Mouse (Mus musculus) thymus, adult 18-20 months (tissue): Measurements from ENCODE around the gene Cldn34c4.

Source experiments
- DNase-seq, 2 experiments: peaks; one replicate each; pipeline ENCODE4 v3.0.0; 2022; ENCODE audit warnings: mixed read lengths in 2 of 2

Cldn34c4 gene

DNA sequence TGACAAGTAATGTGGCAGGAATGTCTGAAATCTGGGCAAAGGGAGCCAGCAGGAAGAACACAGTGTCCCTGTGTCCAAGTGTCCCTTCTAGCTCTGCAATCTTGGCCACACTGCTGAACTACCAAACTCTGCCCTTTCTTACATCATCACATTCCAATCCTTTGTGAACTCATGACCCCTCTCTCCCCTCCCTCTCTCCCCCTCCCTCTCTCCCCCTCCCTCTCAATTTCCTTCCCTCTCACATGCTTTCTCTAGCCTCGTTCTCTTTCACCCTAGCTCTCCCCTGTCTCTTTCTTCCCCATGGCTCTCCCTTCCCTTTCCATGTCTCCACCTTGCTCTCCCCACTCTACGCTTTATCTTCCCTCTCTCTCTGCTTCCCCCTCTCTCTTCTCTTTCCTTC, at the start of gene Cldn34c4:
Gene Cldn34c4, minus strand, starts transcription at position 101 of the 400 bp plus-strand sequence.
- DNase-seq = no peak

DNA sequence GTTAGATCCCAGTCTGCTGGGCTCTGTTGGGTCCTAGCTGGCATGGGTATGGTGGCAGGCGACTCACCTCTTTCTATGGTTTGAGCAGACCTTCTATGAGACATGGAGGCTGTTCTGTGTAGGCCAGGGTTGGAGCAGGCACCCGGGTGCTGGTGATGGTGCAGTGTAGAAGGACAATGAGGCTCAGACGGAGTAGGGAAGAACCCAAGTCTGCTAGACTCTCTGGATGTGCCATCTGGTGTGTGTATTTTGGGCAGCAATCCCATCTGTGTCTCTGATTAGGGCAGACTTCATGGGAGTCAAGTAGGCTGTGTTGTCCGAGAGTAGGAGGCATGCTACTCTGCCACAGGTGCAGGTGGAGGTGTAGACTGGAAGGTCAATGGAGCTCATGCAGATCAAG, 10.7 kb upstream of the Cldn34c4 start:
- DNase-seq = no peak
